Comparison of ENCODE assay signal across 15 mouse cellular contexts in the genomic region with DNA sequence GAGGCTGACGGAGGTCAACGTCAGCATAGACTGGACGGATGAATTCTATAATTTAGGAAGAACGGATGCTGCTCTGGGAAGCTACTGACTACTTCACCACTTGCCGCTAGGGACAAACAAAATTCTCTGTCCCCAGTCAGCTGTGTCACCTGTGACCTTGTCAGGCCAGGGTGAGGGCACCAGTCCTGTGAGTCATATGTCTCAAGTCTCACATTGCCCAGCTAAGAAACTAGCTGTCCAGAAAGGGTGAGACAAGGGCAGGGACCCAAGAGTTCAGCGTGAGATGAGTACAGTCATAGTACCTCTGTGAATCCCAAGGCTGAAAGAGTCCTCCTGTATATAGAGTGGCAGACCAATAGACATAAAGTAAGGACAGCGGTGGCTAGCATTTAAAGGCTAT. TPM values are rescaled to one million over a fixed set of nuclear protein-coding genes. Genes with fewer than 3 reads are reported as not detected.
"Had no signal": no experiment of that assay in that cellular context is flagged by ENCODE, and none has a peak within 500 bp of the region (broad histone marks: within the 10 kb centered on the region; RNA-seq: fewer than 3 reads in every experiment).

No protein-coding gene starts in this region.

- H3K27me3 ChIP-seq: kidney, embryonic 15.5 days; liver, embryonic 15.5 days; midbrain, embryonic 13.5 days had no signal

- DNase-seq: kidney, postnatal 14 days; lung, adult 2 months; right cerebral cortex, postnatal 14 days; thymus, adult 18-20 months; thymus, postnatal 14 days had no signal

- H3K36me3 ChIP-seq: kidney, embryonic 15.5 days; limb, embryonic 10.5 days; liver, embryonic 15.5 days; midbrain, embryonic 13.5 days had no signal

- H3K4me3 ChIP-seq: kidney, embryonic 15.5 days; left cerebral cortex, adult 2 months; limb, embryonic 10.5 days; liver, embryonic 15.5 days; midbrain, embryonic 13.5 days had no signal

- H3K27ac ChIP-seq: kidney, embryonic 15.5 days; left cerebral cortex, adult 2 months; liver, embryonic 15.5 days; midbrain, embryonic 13.5 days had no signal

RNA-seq across cellular contexts. Expression of a gene that starts 59.4 kb away (rescaled TPM):
- total RNA-seq: megakaryocyte progenitor cell, adult 5-6 weeks had no signal
- polyA plus RNA-seq: limb, embryonic 10.5 days; limb, embryonic 14.5 days; liver, embryonic 11.5 days; liver, embryonic 15.5 days; small intestine, adult 2 months; stomach, embryonic 16.5 days had no signal
